Mouse (Mus musculus) heart, adult 2 months (tissue): ENCODE results near the gene Pitpnb.

Experiments
- CTCF ChIP-seq: fragments of 200-600 bp; IDR thresholded peaks from 2 replicates; pipeline ENCODE4 v1.8.1; 2022; ENCODE audit warnings: antibody characterized with exemption, mild to moderate bottlenecking, moderate library complexity
- EP300 ChIP-seq: fragments of 200-500 bp; IDR thresholded peaks from 2 replicates; pipeline ENCODE4 v1.6.1; 2011; ENCODE audit warnings: low read depth, low read length, control low read depth; ENCODE audit not compliant: insufficient read depth
- POLR2A ChIP-seq: fragments of 200-500 bp; IDR thresholded peaks from 2 replicates; pipeline ENCODE4 v1.6.1; 2011; ENCODE audit warnings: mild to moderate bottlenecking, low read depth, low read length, control low read depth; ENCODE audit not compliant: insufficient read depth

DNA sequence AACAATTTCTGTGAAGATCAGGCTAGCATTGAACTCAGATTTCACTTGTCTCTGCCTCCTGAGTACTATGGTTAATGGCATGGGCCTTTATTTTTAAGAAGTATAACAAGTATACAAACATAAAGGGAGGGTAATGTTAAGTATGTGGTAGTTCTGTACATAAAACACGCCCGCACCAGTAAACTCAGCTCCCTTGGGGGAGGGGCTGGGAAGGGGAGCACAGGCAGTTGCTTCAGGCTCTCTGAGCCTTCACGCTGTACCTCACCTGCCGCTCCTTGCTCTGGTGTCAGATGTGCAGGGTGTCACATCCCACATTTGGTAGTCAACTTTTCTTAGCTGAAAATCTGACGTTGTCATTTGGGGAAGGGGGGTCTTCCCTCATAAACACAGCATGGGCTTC, 35.6 kb downstream of the Pitpnb start:
- TF ChIP-seq CTCF (no peak), POLR2A (no peak), EP300 (no peak)
